Mouse (Mus musculus) thymus, adult 2 months (tissue): ENCODE results near the gene Wwox.

ENCODE experiments used
- CTCF ChIP-seq: fragments of 200-500 bp; IDR thresholded peaks from 2 replicates; pipeline ENCODE4 v1.5.1; 2012; ENCODE audit warnings: mild to moderate bottlenecking, control low read depth, low read length, moderate library complexity, borderline replicate concordance; ENCODE audit not compliant: control insufficient read depth, poor library complexity, insufficient read depth; ENCODE audit errors: extremely low read depth
- POLR2A ChIP-seq: fragments of 200-500 bp; IDR thresholded peaks from 2 replicates; pipeline ENCODE4 v1.6.1; 2012; ENCODE audit warnings: mild to moderate bottlenecking, low read length, control low read depth, moderate library complexity; ENCODE audit not compliant: control insufficient read depth, poor library complexity, insufficient read depth; ENCODE audit errors: extremely low read depth

DNA sequence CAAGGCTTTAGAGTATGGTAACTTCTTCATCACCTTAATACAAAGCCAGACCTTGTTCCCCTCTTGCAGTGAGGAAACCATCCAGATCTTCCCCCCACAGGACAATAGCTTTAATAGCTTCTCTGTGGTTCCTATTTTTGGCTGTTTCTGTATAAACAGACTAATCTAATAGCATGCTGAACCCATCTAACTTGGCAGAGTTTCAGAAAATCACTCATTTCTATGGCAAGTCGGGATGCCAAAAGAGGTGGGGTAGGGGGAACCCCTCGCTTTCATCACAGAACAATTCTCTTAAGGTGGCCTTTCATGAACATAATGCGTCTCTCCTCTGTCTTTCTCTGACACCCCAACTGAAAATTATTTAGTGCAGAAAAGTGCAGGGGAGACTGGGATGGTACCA lies 433.0 kb downstream of the Wwox start:
- TF ChIP-seq CTCF (no peak), POLR2A (no peak)
